Comparison of ENCODE assay signal across 27 mouse cellular contexts in the genomic region with DNA sequence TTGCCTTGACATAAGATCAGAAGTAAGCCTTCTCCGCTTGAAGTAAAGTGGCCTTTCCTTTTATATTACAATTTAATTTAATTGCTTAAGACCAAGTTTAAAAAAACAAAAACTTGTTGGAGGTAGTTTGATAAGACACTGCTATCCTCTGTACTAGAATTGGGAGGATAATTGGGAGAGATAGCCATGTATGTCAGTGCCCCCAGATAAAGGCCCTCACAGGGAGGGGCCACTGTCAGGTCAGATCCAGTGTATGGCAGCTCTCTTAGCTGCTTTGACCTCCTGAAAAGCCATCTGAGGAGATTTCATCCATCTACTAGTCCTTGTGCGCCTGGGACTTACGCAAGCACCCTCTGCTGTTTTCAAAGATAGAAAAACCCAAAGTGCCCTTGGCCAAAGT. TPM values are rescaled to one million over a fixed set of nuclear protein-coding genes. Genes with fewer than 3 reads are reported as not detected.
"Had no signal": no experiment of that assay in that cellular context is flagged by ENCODE, and none has a peak within 500 bp of the region (broad histone marks: within the 10 kb centered on the region; RNA-seq: fewer than 3 reads in every experiment).

No protein-coding gene starts in this region.

- H3K4me1 ChIP-seq: heart, embryonic 12.5 days; hindbrain, embryonic 12.5 days; intestine, embryonic 15.5 days; limb, embryonic 10.5 days had no signal

- H3K4me2 ChIP-seq: heart, embryonic 12.5 days; hindbrain, embryonic 12.5 days; hindbrain, embryonic 14.5 days; intestine, embryonic 15.5 days; kidney, embryonic 15.5 days; limb, embryonic 12.5 days had no signal

- H3K36me3 ChIP-seq: heart, embryonic 10.5 days; heart, embryonic 12.5 days; intestine, embryonic 15.5 days; kidney, embryonic 15.5 days; limb, embryonic 10.5 days; limb, embryonic 12.5 days had no signal

- H3K27me3 ChIP-seq: heart, embryonic 12.5 days; hindbrain, embryonic 12.5 days; intestine, embryonic 15.5 days; kidney, embryonic 15.5 days; limb, embryonic 12.5 days had no signal

- DNase-seq: gastrocnemius, adult 2 months; gastrocnemius, postnatal 10 days; gastrocnemius, postnatal 25 days; heart, adult 18-20 months; heart, postnatal 10 days; heart, postnatal 4 days; kidney, adult 11 months; kidney, adult 2 months; kidney, adult 9 months; kidney, postnatal 14 days; kidney, postnatal 36 days; layer of hippocampus, adult 9-11 months; layer of hippocampus, postnatal 36 days had no signal

- ATAC-seq: forebrain, embryonic 16.5 days; hindbrain, embryonic 16.5 days; inflammation-experienced regulatory T-cells, adult 6 months; intestine, embryonic 15.5 days had no signal

- H3K4me3 ChIP-seq: gastrocnemius, adult 2 months; heart, embryonic 10.5 days; heart, embryonic 12.5 days; hindbrain, embryonic 10.5 days; hindbrain, embryonic 12.5 days; intestine, embryonic 15.5 days; kidney, embryonic 15.5 days; limb, embryonic 10.5 days; limb, embryonic 12.5 days had no signal

- H3K9me3 ChIP-seq: heart, embryonic 10.5 days; heart, embryonic 12.5 days; hindbrain, embryonic 10.5 days; intestine, embryonic 15.5 days; kidney, embryonic 15.5 days; limb, embryonic 10.5 days; limb, embryonic 12.5 days had no signal

- H3K27ac ChIP-seq: gastrocnemius, adult 2 months; heart, embryonic 10.5 days; hindbrain, embryonic 10.5 days; hindbrain, embryonic 12.5 days; hindbrain, embryonic 14.5 days; intestine, embryonic 15.5 days; kidney, embryonic 15.5 days; kidney, postnatal 0 days; limb, embryonic 10.5 days; limb, embryonic 12.5 days had no signal

- H3K9ac ChIP-seq: heart, embryonic 12.5 days; hindbrain, embryonic 12.5 days; hindbrain, embryonic 14.5 days; intestine, embryonic 15.5 days; kidney, embryonic 15.5 days; limb, embryonic 12.5 days had no signal

RNA-seq across cellular contexts. Expression of gene St8sia1, which starts 9.0 kb away (rescaled TPM):
- total RNA-seq: granulocyte monocyte progenitor cell, adult 5-6 weeks had no signal
